Mouse (Mus musculus): Measurements from ENCODE around the gene Fzr1.

The Fzr1 gene

DNA sequence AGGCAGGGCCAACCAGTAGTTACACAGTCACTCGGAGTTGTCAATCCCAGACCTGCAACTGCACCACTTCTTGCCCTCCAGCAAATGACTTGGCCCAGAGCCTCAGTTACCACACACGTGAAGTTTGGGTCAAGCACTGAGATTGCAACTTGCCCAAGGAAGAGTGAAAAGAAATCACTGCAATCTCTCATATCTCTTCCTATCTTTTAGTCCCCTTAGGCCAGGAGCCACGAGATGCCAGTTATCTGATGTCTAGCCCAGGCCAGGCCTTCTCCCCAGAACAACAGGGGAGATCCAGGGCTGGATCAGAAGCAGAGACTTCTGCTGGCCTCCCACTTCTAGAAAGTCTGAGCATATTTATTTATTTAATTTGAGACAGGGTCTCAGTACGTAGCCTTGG, 22.8 kb downstream of the Fzr1 start:
- no peak for DNase-seq (ENCODE audit: low read depth, low spot score)

GRCm38 (mm10) chr10:81354738-81355477, 23.4 kb downstream of the Fzr1 start:
- no peak for DNase-seq (ENCODE audit: low read depth, low spot score)

GRCm38 (mm10) chr10:81351678-81352291, 26.5 kb downstream of the Fzr1 start:
- peak; percentile 83 for DNase-seq (ENCODE audit: low read depth, low spot score)

GRCm38 (mm10) chr10:81350351-81351063, 27.8 kb downstream of the Fzr1 start, which contains the start of gene Hmg20b:
Hmg20b (minus strand) TSS chr10:81350480.
- DNase-seq (ENCODE audit: low read depth, low spot score), result peak; percentile 100

GRCm38 (mm10) chr10:81349961-81350350, 28.4 kb downstream of the Fzr1 start:
- no peak for DNase-seq (ENCODE audit: low read depth, low spot score)

DNA sequence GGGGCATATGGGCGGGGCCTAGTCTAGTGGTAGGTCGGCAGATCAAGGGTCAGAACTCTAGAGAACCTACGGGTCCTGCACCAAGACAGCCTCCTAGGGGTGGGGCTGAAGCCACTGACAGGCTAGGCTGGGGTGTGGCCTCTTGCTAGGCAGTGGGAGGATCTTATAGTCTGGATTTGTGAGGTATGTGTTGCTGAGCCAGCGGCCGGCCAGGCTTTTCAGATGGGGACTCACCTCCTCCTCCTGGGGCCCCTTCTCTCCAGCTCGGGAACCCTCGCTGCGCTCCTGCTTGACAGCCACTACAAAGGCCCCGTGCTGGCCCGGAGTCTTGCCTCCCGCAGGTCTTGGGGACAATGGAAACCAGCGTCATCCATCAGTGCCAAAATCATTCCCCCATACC, 29.2 kb downstream of the Fzr1 start:
- DNase-seq (ENCODE audit: low read depth, low spot score), result peak; percentile 53

DNA sequence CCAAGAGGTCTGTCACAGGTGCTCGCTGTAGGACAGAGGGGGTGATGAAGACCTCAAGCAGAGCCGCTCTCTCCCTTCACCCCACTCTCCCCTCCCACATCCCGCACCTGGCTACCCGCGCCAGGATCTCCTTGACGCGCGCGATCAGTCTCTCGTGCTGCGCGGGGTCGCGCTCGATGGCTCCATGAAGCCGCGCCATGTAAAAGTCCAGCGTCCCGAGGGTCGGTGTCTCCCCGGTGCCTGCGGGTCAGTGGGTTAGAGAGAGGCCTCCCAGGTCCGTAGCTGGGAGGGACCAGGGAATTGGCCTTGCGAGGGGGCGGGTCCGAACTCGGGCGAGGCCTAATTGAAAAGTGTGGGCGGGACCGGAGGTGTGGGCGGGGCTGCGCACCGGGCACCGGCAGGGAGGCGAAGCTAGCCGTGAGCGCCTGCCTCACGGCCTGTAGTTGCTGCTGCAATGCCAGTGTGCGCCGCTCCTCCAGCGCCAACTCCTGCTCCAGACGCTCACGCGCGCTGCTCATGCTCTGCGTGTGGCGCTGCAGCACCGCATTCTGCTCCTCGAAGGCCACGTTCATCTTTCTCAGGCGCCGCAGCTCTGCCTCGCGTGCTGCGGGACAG, 31.8 kb downstream of the Fzr1 start:
- peak; percentile 56 for DNase-seq (ENCODE audit: low read depth, low spot score)

GRCm38 (mm10) chr10:81345162-81345534, 33.2 kb downstream of the Fzr1 start:
- DNase-seq (ENCODE audit: low read depth, low spot score), result no peak

DNA sequence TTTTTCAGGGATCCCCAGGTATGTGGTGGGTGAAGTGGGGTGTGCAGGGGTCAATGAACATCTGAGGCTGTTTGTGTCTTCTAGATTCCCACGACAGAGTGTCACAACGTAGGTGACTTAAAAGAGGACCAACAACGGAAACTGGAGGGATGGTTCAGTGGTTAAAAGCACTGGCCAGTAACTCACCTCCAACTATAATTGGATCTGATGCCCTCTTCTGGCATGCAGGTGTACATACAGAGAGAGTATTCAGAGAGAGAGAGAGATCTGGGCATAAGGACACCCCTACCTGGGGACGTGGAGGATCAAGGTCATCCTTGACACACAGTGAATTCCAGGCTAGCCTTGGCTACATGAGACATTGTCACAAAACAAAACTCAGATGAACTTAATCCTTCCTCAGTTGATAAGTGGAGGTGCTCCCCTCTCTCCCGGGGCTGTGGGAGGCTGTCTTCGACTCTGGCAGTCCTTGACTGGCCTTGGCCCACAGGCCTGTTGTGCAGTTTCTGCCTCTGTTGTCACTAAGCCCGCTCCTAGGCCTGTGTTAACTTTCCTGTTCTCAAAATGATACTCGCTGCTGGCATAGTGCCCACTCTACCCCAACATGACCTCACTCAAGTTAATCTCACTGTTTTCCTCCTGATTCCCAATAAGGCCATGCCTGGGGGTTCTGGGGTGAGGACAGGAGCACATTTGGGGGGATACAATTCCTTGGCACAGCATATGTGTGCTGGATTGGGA, 33.7 kb downstream of the Fzr1 start:
- DNase-seq (ENCODE audit: low read depth, low spot score), result peak; percentile 64

DNA sequence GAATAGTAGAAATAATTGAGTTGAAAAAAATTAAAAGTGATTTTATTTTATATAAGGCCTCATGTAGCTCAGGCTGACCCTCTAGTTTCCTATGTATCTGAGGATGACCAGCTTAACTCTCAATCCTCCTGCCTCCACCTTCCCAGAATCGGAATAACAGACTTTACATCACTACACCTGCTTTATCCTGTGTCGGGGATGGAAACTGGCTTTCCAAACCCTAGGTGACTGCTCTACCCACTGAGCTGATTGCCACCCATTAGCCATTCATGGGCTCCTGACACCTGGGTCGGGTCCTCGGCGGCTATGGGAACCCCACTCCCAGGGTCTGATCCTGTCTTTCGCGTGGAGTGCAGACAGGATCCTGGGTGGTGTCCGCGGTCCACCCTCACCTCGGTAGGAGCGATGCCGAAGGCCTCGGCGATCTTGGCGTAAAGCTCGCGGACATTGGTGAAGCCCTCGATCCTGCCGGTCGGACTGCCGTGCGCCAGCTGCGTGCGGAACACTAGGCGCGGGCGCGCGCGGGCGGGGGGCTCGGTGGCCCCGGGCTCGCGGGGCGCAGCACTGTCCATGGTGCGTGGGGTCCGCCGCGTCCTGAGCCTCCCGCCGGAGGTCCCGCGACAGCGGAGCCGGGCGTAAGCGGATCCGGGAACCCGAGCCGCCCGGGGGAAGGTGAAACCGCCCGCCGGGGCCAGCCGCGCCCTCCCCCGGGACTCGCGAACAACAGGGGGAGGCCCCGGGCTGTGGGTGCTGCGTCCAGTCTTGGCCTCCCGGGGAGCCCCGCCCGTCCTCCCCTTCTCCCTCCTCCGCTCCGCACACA, 35.4 kb downstream of the Fzr1 start, which contains the start of gene Gipc3:
Gene Gipc3, minus strand, starts transcription at position 581 of the 820 bp plus-strand sequence.
- DNase-seq (ENCODE audit: low read depth, low spot score), result peak; percentile 36

DNA sequence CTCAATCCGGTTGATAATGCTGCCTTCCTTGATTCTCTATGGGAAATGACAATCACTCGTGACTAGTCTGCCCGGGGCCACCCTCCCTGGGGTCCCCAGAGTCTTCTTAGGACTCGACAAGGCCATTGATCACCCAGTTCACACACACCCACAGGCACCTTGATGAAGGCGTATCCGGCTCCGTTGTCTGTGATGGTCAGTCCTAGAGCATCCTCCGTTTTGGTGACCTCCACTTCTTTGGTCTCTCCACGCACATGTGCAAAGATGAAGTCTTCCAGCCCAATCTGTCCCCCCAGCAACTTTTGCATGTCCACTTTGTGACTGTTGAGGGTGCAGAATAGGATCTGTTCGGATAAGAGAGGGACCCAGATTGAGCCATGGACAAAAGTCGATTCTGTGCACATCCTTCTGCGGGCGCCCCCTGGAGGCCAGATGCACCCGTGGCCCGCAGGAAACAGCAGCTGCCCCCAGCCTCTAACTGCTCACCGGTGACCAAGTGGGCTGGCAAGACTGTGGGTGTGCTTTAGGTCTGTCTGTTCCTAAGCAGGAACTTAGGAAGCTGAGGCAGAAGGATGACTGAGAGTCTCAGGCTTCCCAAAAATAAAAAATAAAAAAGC, 36.9 kb downstream of the Fzr1 start:
- peak; percentile 87 for DNase-seq (ENCODE audit: low read depth, low spot score)

DNA sequence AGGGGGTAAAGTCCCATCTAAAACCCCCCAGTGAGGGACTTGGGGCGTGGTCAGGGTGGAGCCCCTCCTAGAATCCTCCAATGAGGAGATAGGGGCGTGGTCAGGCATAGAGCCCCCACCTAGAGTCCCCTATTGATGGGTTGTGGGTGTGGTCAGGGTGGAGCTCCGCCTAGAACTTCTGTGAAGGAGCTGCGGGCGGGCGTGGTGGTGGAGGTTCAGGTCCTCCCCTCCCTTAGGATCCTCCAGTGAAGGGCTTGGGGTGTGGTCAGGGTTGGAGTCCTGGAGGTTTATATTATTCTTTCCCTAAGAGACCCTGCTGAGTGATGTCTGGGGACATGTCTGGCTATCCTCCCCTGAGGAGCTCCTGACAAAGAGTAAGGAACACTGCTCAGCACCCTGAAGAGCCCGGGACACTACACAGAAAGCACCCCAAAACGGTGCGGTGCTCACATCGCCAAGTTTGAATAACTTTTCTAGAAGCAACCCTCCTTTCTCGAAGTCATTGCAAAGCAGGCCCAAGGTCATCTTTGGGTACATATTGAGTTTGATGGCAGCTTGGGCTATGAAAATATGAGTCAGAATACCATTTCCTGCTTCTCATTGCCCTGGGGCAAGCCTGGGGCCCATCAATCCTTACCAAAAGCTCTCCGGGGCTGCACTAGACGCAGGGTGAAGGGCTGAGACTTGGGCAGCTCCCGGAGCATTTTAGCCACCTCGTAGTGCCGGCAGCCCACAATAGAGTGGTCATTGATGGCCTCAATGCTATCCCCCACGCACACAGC, 37.6 kb downstream of the Fzr1 start:
- no peak for DNase-seq (ENCODE audit: low read depth, low spot score)

DNA sequence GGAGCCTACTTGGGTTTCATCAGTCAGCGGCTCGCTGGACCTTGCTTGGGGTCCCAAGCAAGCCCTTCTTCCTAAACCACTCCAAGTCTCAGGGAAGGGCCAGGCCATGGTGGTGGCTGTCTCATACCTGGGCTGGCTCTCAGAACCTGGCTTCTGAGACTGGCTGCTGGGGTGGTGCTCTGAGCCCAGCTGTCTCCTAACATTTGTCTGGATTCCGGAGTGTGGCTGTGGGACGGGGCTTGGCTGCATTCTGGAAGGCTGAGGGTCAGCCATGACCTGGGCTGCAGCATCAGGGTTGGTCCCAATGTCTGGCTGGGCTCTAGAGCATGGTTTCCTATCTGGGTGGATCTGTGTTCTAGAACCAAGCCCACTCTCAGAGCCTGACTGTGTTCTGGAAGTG, 41.8 kb downstream of the Fzr1 start:
- no peak for DNase-seq (ENCODE audit: low read depth, low spot score)

GRCm38 (mm10) chr10:81335393-81336340, 42.6 kb downstream of the Fzr1 start:
- no peak for DNase-seq (ENCODE audit: low read depth, low spot score)

- no peak for DNase-seq (ENCODE audit: low read depth, low spot score)
These were observed 44.0 kb downstream of the Fzr1 start for GRCm38 (mm10) chr10:81334324-81334723.

GRCm38 (mm10) chr10:81332277-81332676, 46.0 kb downstream of the Fzr1 start:
- DNase-seq (ENCODE audit: low read depth, low spot score), result no peak

DNA sequence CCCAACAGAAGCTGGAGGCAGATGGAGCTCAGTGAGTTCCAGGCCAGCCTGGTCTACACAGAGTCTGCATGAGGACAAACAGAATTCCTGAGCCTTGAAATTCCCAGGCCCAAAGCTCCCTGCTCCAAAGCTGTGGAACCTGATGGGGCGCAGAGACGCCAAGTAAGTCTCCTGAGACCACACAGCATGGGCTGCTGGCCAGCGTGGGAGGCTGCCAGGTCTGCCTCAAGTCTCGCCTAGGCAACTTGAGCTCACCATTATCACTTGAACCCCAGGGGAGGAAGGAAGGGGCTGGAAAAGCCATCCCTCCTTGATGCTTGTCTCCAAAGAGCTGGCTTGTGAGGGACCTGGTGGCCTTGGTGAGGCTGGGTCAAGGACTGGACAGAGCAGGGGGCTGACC, 48.3 kb downstream of the Fzr1 start:
- DNase-seq (ENCODE audit: low read depth, low spot score), result no peak
